Mouse (Mus musculus): Measurements from ENCODE around the gene Fgfr2. TPM values are rescaled to one million over a fixed set of nuclear protein-coding genes. Genes with fewer than 3 reads are reported as not detected.
"Not testable (repeated sequence)": the region's sequence is repeated elsewhere in the genome, so short reads cannot be mapped to it uniquely, and the experiment has no call there.

Gene Fgfr2
- polyA plus RNA-seq, 1 experiment from 2014 or later, result 17.2 TPM

DNA sequence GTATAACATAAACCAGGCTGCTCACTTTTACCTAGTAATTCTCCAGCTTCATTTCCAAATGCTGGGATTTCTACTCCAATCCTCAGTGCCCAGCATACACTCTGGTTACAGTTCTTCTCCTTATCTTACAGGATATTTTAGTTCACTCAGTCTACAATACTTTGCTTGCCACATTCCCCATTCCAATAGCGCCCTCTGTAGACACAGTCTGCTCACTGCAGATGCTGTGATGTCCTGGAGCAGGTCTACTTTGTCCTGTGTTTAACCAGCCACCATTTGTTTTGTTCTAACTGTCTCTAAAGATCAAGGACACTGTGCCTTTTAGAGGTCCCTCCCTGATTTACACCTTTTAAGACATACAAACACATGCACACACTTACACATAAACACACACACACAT is 2055.0 kb downstream of the Fgfr2 start:
- ATAC-seq (replicated peaks; ENCODE audit: insufficient number of reproducible peaks, insufficient read depth, low FRiP score, low read depth); H3K4me1 ChIP-seq (replicated peaks); H3K27me3 ChIP-seq; H3K9me3 ChIP-seq (replicated peaks); H3K27ac ChIP-seq; H3K4me2 ChIP-seq; H3K36me3 ChIP-seq; H3K4me3 ChIP-seq; H3K9ac ChIP-seq: not testable (repeated sequence)
- 8% methylated on average over 1 of the region's 1 CpGs for WGBS

DNA sequence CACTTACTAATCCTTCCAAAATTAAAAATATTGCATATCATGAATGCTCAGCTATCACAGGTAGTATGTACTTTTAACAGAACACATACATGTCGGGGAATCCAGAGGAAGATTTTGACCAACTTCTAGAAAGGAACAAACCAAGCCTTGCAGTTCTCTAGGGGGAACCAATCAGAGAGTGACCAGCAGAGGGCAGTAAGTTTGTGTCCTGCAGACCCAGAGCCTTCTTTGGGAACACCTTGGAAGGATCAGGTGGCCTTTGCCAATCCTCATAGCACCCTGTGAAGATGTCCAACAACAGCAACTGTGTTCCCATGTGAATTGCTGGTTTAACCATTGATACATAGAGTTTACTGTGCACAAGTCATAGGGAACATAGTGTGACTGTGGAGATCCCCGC is 2060.6 kb downstream of the Fgfr2 start:
- Histone ChIP-seq H3K4me2 (no peak overlapping the region), H3K9me3 (replicated peaks) (no peaks in the 10 kb centered on the region), H3K27me3 (no peaks in the 10 kb centered on the region), H3K9ac (no peak overlapping the region), H3K36me3 (no peaks in the 10 kb centered on the region), H3K4me3 (no peak overlapping the region), H3K27ac (no peak overlapping the region), H3K4me1 (replicated peaks) (no peaks in the 10 kb centered on the region)
- WGBS, result 87% methylated on average over 2 of the region's 2 CpGs
- no peak for ATAC-seq (replicated peaks; ENCODE audit: insufficient number of reproducible peaks, insufficient read depth, low FRiP score, low read depth)

DNA sequence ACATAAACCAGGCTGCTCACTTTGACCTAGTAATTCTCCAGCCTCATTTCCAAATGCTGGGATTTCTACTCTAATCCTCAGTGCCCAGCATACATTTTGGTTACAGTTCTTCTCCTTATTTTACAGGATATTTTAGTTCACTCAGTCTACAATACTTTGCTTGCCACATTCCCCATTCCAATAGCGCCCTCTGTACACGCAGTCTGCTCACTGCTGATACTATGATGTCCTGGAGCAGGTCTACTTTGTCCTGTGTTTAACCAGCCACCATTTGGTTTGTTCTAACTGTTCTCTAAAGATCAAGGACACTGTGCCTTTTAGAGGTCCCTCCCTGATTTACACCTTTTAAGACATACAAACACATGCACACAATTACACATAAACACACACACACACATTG is 2063.3 kb downstream of the Fgfr2 start:
- H3K27ac ChIP-seq; H3K9me3 ChIP-seq (replicated peaks); H3K36me3 ChIP-seq; H3K4me3 ChIP-seq; H3K27me3 ChIP-seq; H3K4me1 ChIP-seq (replicated peaks); ATAC-seq (replicated peaks; ENCODE audit: insufficient number of reproducible peaks, insufficient read depth, low FRiP score, low read depth); H3K9ac ChIP-seq; H3K4me2 ChIP-seq: not testable (repeated sequence)
- WGBS, result 46% methylated on average over 2 of the region's 2 CpGs

DNA sequence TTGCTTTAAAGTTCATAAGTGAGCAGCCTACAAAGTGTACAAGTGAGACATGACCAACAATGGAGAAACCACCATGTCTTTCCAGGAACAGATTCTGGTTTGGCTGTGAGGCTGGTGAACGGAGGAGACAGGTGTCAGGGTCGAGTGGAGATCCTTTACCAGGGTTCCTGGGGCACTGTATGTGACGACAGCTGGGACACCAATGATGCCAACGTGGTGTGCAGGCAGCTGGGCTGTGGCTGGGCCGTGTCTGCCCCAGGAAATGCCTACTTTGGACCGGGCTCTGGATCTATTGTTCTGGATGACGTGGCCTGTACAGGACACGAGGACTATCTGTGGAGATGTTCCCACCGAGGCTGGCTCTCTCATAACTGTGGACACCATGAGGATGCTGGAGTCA is 2065.2 kb downstream of the Fgfr2 start:
- H3K27ac ChIP-seq; H3K9me3 ChIP-seq (replicated peaks); ATAC-seq (replicated peaks; ENCODE audit: insufficient number of reproducible peaks, insufficient read depth, low FRiP score, low read depth); H3K27me3 ChIP-seq; H3K4me3 ChIP-seq; H3K4me1 ChIP-seq (replicated peaks); H3K4me2 ChIP-seq; H3K36me3 ChIP-seq; H3K9ac ChIP-seq: not testable (repeated sequence)
- 65% methylated on average over 9 of the region's 9 CpGs for WGBS

DNA sequence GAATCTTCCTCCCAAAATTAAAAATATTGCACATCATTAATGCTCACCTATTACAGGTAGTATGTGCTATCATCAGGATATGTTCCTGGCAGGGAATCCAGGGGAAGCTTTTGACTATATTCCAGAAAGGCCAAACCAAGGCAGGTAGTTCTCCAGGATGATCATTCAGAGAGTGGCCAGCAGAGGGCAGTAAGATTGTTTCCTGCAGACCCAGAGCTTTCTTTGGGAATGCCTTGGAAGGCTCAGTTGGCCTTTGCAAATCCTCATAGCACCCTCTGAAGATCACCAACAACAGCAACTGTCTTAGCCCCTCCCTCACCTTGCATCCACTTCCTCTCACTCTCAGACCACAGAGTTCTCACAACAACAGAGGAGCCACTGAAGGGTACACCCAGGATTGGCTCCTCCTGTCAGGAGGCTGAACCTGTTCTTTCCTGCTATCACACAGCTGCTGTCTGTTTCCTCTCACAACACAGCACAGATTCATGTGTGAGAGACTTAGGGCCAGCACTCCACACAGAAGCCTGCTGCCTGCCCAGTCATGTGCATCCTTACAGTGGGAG is 2068.3 kb downstream of the Fgfr2 start:
- H3K4me3 ChIP-seq, result no peak overlapping the region
- no peaks in the 10 kb centered on the region for H3K27me3 ChIP-seq
- no peak overlapping the region for H3K27ac ChIP-seq
- H3K36me3 ChIP-seq, result no peaks in the 10 kb centered on the region
- no peaks in the 10 kb centered on the region for H3K4me1 ChIP-seq (replicated peaks)
- ATAC-seq (replicated peaks; ENCODE audit: insufficient number of reproducible peaks, insufficient read depth, low FRiP score, low read depth), result no peak
- no peak overlapping the region for H3K9ac ChIP-seq
- H3K4me2 ChIP-seq, result no peak overlapping the region
- no peaks in the 10 kb centered on the region for H3K9me3 ChIP-seq (replicated peaks)

DNA sequence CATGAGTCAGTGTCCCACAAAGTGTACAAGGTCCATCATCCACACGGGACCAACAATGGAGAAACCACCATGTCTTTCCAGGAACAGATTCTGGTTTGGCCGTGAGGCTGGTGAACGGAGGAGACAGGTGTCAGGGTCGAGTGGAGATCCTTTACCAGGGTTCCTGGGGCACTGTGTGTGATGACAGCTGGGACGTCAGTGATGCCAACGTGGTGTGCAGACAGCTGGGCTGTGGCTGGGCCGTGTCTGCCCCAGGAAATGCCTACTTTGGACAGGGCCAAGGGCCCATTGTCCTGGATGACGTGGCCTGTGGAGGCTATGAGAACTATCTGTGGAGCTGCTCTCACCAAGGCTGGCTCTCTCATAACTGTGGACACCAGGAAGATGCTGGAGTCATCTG is 2073.3 kb downstream of the Fgfr2 start:
- H3K27ac ChIP-seq; H3K4me2 ChIP-seq; H3K36me3 ChIP-seq; H3K9ac ChIP-seq; H3K27me3 ChIP-seq; H3K9me3 ChIP-seq (replicated peaks); H3K4me1 ChIP-seq (replicated peaks); H3K4me3 ChIP-seq; ATAC-seq (replicated peaks; ENCODE audit: insufficient number of reproducible peaks, insufficient read depth, low FRiP score, low read depth): not testable (repeated sequence)
- WGBS, result 70% methylated on average over 8 of the region's 8 CpGs

DNA sequence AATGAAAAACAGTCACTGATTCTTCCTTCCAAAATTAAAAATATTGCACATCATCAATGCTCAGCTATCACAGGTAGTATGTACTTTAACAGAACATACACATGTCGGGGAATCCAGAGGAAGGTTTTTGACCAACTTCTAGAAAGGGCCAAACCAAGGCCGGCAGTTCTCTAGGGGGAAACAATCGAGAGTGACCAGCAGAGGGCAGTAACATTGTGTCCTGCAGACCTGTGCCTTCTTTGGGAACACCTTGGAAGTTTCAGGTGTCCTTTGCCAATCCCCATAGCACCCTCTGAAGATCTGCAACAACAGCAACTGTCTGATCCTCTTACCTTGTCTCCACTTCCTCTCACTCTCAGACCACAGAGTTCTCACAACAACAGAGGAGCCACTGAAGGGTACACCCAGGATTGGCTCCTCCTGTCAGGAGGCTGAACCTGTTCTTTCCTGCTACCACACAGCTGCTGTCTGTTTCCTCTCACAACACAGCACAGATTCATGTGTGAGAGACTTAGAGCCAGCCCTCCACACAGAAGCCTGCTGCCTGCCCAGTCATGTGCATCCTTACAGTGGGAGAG is 2077.8 kb downstream of the Fgfr2 start:
- not testable (repeated sequence) for H3K4me1 ChIP-seq (replicated peaks); ATAC-seq (replicated peaks; ENCODE audit: insufficient number of reproducible peaks, insufficient read depth, low FRiP score, low read depth); H3K27me3 ChIP-seq; H3K9me3 ChIP-seq (replicated peaks); H3K36me3 ChIP-seq; H3K9ac ChIP-seq; H3K4me3 ChIP-seq; H3K27ac ChIP-seq; H3K4me2 ChIP-seq
- 26% methylated on average over 3 of the region's 3 CpGs for WGBS

DNA sequence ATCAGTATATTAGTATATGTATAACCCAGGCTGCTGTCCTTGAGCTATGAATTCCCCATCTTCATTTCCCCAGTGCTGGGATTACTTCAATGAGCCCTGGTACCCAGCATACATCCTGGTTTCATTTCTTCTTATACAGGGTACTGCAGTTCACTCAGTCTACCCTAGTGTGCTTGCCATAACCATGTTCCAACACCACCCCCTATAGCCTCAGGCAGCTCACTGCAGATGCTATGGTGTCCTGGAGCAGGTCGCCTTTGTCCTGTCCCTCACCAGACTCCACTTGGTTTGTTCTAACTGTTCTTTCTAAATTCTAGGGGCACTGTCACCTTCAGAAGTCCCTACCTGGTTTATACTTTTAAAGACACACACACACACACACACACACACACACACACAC is 2080.5 kb downstream of the Fgfr2 start:
- no peak overlapping the region for H3K27ac ChIP-seq
- no peaks in the 10 kb centered on the region; the same call in 1 of the 2 replicates for H3K4me1 ChIP-seq (replicated peaks)
- no peak overlapping the region for H3K9ac ChIP-seq
- H3K36me3 ChIP-seq, result no peaks in the 10 kb centered on the region
- no peak overlapping the region for H3K4me2 ChIP-seq
- ATAC-seq (replicated peaks; ENCODE audit: insufficient number of reproducible peaks, insufficient read depth, low FRiP score, low read depth), result no peak
- 57% methylated on average over 1 of the region's 1 CpGs for WGBS
- H3K4me3 ChIP-seq, result no peak overlapping the region
- H3K9me3 ChIP-seq (replicated peaks), result no peaks in the 10 kb centered on the region
- no peaks in the 10 kb centered on the region for H3K27me3 ChIP-seq

DNA sequence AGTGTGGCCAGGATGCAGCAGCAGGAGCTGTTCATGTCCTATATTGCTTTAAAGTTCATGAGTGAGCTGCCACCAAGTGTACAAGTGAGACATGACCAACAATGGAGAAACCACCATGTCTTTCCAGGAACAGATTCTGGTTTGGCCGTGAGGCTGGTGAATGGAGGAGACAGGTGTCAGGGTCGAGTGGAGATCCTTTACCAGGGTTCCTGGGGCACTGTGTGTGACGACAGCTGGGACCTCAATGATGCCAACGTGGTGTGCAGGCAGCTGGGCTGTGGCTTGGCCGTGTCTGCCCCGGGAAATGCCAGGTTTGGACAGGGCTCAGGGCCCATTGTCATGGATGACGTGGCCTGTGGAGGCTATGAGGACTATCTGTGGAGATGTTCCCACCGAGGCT is 2082.4 kb downstream of the Fgfr2 start:
- not testable (repeated sequence) for ATAC-seq (replicated peaks; ENCODE audit: insufficient number of reproducible peaks, insufficient read depth, low FRiP score, low read depth); H3K9ac ChIP-seq; H3K36me3 ChIP-seq; H3K4me3 ChIP-seq; H3K9me3 ChIP-seq (replicated peaks); H3K27ac ChIP-seq; H3K4me2 ChIP-seq; H3K27me3 ChIP-seq; H3K4me1 ChIP-seq (replicated peaks)
- 75% methylated on average over 8 of the region's 8 CpGs for WGBS

DNA sequence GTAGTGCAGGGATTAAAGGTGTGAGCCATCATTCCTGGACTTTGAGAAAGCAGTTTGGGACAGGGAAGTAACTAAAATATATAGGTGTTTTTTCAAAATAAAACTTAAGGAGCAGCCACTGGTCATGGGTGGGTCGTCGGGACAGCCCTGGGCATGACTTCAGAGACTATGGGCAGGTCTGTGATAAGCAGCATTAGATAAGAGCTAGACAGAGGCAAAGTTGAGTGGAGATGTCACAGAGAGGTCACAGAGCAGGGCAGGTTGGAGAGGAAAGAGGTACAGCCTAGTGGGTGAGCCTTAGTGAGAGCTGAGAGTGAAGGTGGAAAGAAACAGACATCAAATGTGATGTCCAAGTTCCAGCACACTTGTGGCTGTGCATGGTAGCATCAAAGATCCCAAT is 2086.1 kb downstream of the Fgfr2 start:
- Histone ChIP-seq H3K4me3 (no peak overlapping the region), H3K4me1 (replicated peaks) (no peaks in the 10 kb centered on the region; the same call in 1 of the 2 replicates), H3K36me3 (no peaks in the 10 kb centered on the region), H3K27ac (no peak overlapping the region), H3K9ac (no peak overlapping the region), H3K27me3 (no peaks in the 10 kb centered on the region), H3K9me3 (replicated peaks) (no peaks in the 10 kb centered on the region), H3K4me2 (no peak overlapping the region)
- no peak for ATAC-seq (replicated peaks; ENCODE audit: insufficient number of reproducible peaks, insufficient read depth, low FRiP score, low read depth)
- 44% methylated on average over 2 of the region's 2 CpGs for WGBS

DNA sequence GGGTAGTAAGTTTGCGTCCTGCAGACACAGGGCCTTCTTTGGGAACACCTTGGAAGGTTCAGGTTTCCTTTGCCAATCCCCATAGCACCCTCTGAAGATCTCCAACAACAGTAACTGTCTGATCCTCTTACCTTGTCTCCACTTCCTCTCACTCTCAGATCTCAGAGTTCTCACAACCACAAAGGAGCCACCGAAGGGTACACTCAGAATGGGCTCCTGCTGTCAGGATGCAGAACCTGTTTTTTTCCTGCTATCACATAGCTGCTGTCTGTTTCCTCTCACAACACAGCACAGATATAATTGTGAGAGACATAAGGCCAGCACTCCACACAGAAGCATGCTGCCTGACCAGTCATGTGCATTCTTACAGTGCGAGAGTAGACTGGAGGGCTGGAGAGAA is 2086.8 kb downstream of the Fgfr2 start:
- Histone ChIP-seq H3K4me2 (no peak overlapping the region), H3K27me3 (no peaks in the 10 kb centered on the region), H3K4me1 (replicated peaks) (no peaks in the 10 kb centered on the region; the same call in 1 of the 2 replicates), H3K9me3 (replicated peaks) (no peaks in the 10 kb centered on the region), H3K4me3 (no peak overlapping the region), H3K36me3 (no peaks in the 10 kb centered on the region), H3K9ac (no peak overlapping the region), H3K27ac (no peak overlapping the region)
- ATAC-seq (replicated peaks; ENCODE audit: insufficient number of reproducible peaks, insufficient read depth, low FRiP score, low read depth), result no peak
- WGBS, result 52% methylated on average over 3 of the region's 3 CpGs

GRCm38 (mm10) chr7:131031755-131032154 is 2091.4 kb downstream of the Fgfr2 start, which contains the start of gene Dmbt1:
Gene Dmbt1, plus strand, starts transcription at chr7:131032053.
- H3K36me3 ChIP-seq, result no peaks in the 10 kb centered on the region
- no peak within 1 kb of the TSS for H3K4me2 ChIP-seq
- no peak within 1 kb of the TSS for H3K9ac ChIP-seq
- H3K4me1 ChIP-seq (replicated peaks), result no peaks in the 10 kb centered on the region
- H3K27me3 ChIP-seq, result no peaks in the 10 kb centered on the region
- no peak for ATAC-seq (replicated peaks; ENCODE audit: insufficient number of reproducible peaks, insufficient read depth, low FRiP score, low read depth)
- H3K4me3 ChIP-seq, result no peak within 1 kb of the TSS
- WGBS, result 74% methylated on average over 5 of the region's 5 CpGs
- no peak within 1 kb of the TSS for H3K27ac ChIP-seq
- H3K9me3 ChIP-seq (replicated peaks), result no peaks in the 10 kb centered on the region
